Mouse (Mus musculus) lung, postnatal 0 days (tissue): ENCODE data around the gene Wrb.

Source experiments
- CTCF ChIP-seq: IDR thresholded peaks from 2 replicates; pipeline ENCODE4 v1.5.1; 2016; ENCODE audit warnings: antibody characterized with exemption, mild to moderate bottlenecking
- EP300 ChIP-seq: IDR thresholded peaks from 2 replicates; pipeline ENCODE4 v1.6.1; 2016; ENCODE audit warnings: antibody characterized with exemption, mild to moderate bottlenecking, control low read depth

- TF ChIP-seq CTCF (no peak), EP300 (0 out of 2 replicates have a peak, but pooled peaks have one; percentile 21)
Observed at GRCm38 (mm10) chr16:96199913-96200701, 54.9 kb downstream of the Wrb start, which contains the start of gene Sh3bgr.
